Mouse (Mus musculus) cerebellum, postnatal 25 days (tissue): ENCODE data around the gene Trak1.

Experiments
- DNase-seq, 2 experiments: peaks; one replicate each; pipeline ENCODE4 v3.0.0; 2021; ENCODE audit warnings: mixed read lengths in 2 of 2

Trak1 gene

DNA sequence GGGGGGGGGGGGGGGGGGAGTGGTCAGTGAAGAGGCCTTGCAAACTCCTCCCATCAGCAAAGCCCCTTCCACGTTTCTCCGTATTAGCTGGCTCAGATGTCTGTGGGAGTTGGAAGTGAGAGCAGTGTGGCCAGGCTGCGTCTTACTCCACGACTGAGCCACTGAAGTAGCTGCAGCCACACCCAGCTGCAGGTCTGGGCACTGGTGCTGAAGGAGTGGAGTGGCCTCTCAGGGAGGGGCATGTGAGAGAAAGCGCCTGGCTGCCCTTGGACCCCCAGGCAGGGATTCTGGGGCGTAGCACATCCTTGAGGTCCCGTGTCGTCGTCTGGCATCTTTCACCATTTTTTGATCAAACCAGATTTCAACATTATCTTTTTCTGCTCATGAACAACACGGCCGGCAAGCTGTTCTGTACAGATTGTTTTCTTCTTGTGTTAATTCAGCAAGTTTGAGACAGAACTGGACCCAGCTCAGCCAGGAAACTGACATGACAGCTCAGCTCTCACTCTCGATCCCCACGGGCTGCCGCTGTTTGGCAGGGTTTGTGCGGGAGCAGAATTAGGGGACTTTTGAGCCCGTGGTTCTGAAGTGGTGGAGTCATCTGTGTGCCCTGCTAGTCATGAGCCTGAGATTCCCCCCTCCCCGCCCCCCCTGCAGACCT is 100.9 kb downstream of the Trak1 start:
- DNase-seq, result peak in 1 of 2 experiments; percentile 43

GRCm38 (mm10) chr9:121398761-121399160 is 101.5 kb downstream of the Trak1 start:
- DNase-seq, result peak; percentile 82 to 83

- peak in 1 of 2 experiments; percentile 25 for DNase-seq
Observed at GRCm38 (mm10) chr9:121400608-121401007, 103.3 kb downstream of the Trak1 start.

- peak; percentile 85 to 90 for DNase-seq
Observed at GRCm38 (mm10) chr9:121403157-121403671, 105.9 kb downstream of the Trak1 start.

GRCm38 (mm10) chr9:121403699-121404098 is 106.4 kb downstream of the Trak1 start:
- peak in 1 of 2 experiments; percentile 44 for DNase-seq

GRCm38 (mm10) chr9:121405088-121405681 is 107.9 kb downstream of the Trak1 start:
- DNase-seq, result peak in 1 of 2 experiments; percentile 8

- peak in 1 of 2 experiments; percentile 3 for DNase-seq
Observed at GRCm38 (mm10) chr9:121405792-121406191, 108.5 kb downstream of the Trak1 start.

- no peak for DNase-seq
Observed at GRCm38 (mm10) chr9:121414237-121414636, 116.9 kb downstream of the Trak1 start.

DNA sequence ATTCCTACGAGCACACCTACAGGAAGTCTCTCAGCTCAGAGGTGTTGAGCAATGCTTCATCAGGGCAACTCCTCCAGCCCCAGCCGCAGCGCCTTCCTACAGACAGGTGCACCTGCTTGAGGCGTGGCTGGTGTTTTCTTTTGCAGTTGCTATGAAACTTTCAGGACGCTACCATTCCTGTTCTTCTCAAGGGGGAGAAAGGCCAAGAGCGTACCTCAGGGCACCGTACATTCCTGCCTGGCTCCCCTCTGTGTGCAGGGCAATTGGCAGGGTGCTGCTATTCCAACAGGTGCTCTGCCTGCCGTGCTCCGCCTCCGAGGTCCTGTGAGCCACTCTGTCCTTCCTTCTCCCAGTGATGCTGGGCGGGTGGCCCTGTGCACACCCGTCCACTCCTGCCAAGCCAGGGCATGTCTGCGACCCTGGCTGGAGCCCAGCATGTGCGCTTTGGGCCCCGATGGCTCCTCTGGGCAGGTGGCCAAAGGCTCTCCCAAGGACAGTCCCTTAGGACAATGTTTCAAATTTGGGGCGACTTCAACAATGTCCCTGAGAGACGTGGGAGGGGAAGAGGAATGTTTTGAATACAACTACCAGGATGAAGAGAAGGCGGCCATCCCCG is 118.4 kb downstream of the Trak1 start:
- peak; percentile 73 to 76 for DNase-seq

DNA sequence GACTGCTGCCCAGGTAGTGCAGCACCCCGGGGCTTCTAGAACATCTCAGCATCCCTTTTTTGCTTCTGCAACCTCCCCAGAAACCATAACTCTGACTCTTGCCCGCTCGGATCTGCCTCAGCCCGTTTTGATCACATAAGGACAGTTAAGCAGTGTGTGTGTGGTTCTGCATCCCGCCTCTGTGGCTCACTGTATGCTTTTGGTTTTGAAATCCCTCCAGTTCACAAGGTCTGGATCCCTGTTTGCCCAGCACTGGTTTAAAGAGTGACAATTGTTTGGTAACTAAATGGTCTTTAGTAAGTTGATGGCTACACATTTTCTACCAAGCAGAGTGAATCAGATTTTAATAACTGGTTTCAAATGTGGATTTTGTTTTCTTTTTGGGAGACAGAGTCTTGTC is 119.2 kb downstream of the Trak1 start:
- DNase-seq, result no peak

GRCm38 (mm10) chr9:121416872-121417637 is 119.8 kb downstream of the Trak1 start:
- no peak for DNase-seq

GRCm38 (mm10) chr9:121419011-121419410 is 121.7 kb downstream of the Trak1 start:
- DNase-seq, result no peak

DNA sequence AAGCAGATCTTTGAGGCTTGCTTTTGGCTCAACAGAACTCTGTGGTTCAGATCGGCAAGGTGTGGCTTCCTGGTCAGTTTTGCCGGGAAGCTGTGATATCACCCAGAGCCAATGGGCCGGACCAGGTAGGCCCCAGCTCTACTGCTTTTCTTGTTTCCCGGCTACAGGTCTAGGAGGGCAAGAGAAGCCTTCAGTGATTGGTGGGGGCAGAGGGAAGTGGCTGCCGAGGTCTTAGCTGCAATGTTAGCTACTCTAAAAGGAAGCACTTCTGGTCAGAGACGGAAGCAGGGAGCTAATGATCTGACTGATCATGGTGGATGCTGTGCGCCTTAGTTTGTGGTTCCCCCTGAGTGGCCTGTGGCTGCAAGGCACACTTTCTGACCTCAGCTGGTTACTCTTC is 122.3 kb downstream of the Trak1 start:
- DNase-seq, result no peak

- no peak for DNase-seq
Observed at GRCm38 (mm10) chr9:121420817-121421216, 123.5 kb downstream of the Trak1 start.

- DNase-seq, result peak in 1 of 2 experiments; percentile 48
Observed at GRCm38 (mm10) chr9:121422402-121422801, 125.1 kb downstream of the Trak1 start.

GRCm38 (mm10) chr9:121423621-121424020 is 126.3 kb downstream of the Trak1 start:
- DNase-seq, result no peak

DNA sequence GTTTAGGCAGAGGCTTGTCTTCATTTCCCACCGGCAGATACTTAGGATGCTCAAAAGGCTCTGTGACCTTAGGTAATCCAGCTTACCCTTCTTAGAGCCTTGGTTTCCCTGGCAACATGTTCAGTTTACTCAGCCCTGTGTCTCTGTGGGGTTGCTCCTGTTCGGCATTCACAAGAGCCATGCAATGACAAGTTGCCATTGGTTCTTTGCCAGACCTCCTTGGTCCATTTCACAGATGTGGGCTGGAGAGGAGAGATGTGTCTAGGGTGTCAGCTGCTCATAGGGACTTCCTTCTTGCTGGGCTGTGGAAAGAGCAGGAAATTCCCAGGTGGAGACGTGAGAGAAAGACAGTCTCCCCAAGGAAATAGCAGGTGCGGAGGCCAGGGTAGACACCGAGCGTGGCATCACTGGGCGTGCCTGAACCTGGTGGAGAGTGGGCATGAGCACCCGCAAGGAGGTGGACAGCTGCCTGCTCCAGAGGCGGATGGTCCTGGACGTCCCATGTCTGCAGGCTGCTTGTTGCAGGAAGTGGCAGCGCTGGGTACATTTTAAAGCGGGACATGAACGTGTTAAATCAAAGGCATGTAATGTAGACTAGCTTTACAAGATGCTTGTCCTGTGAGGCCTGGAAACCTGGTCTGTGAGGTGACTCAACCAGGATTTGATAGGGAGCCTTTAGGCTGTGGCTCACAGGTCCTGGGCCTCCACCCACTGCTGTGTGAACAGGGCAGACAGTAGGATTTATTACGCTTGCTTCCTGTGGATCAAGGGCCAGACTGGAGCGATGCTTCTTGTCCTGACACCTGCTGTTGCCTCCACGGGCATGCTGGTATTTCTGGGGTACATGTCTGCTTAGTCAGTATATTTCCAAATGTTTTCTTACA is 127.2 kb downstream of the Trak1 start:
- peak in 1 of 2 experiments; percentile 37 for DNase-seq

DNA sequence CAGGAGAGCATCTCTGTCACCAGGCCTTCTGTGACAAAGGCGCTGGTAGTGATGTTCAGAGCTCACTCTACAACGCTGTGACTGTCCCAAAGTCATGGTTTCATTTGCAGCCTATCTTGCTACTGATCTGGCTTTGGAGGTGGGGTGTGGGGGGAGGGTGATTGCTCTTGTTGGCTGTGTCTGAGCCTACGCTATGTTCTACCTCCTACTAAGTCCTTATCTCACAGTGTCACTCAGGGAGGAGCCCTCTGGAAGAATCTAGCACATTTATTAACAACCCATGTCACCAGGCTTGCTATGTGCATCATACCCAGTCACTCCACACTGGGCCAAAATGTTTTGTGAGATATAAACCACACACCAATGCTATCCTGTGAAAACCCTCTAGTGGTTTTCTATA is 129.1 kb downstream of the Trak1 start:
- DNase-seq, result no peak

GRCm38 (mm10) chr9:121426902-121427301 is 129.6 kb downstream of the Trak1 start:
- DNase-seq, result peak in 1 of 2 experiments; percentile 40

- no peak for DNase-seq
Observed at GRCm38 (mm10) chr9:121429592-121429991, 132.3 kb downstream of the Trak1 start.

- DNase-seq, result no peak
Observed at GRCm38 (mm10) chr9:121430379-121430778, 133.1 kb downstream of the Trak1 start.
